Mouse (Mus musculus) limb, embryonic 10.5 days (tissue): ENCODE data around the gene Rfc5. TPM values are rescaled to one million over a fixed set of nuclear protein-coding genes. Genes with fewer than 3 reads are reported as not detected.

Experiments
- DNase-seq: peaks from one replicate; pipeline ENCODE4 v3.0.0-alpha.2; 2017; ENCODE audit warnings: low spot score
- H3K27ac ChIP-seq: fragments of 300-500 bp; sonication (generic); 2 replicates; pipeline ENCODE4 v1.5.1; 2016; ENCODE audit warnings: mild to moderate bottlenecking
- H3K27me3 ChIP-seq: fragments of 300-500 bp; sonication (generic); 2 replicates; pipeline ENCODE4 v1.6.1; 2016; ENCODE audit warnings: low read depth, mild to moderate bottlenecking; ENCODE audit not compliant: poor library complexity, severe bottlenecking
- H3K36me3 ChIP-seq: fragments of 300-500 bp; sonication (generic); 2 replicates; pipeline ENCODE4 v1.6.1; 2016; ENCODE audit warnings: mild to moderate bottlenecking, moderate library complexity
- H3K4me1 ChIP-seq: fragments of 300-500 bp; sonication (generic); 2 replicates; pipeline ENCODE4 v1.6.1; 2016
- H3K4me3 ChIP-seq: fragments of 300-500 bp; sonication (generic); 2 replicates; pipeline ENCODE4 v1.5.1; 2016; ENCODE audit warnings: mild to moderate bottlenecking, moderate library complexity
- H3K9me3 ChIP-seq: fragments of 300-500 bp; sonication (generic); replicated peaks from 2 replicates; pipeline ENCODE4 v1.6.1; 2016; ENCODE audit warnings: mild to moderate bottlenecking
- WGBS: fragments of 180-500 bp; shearing (Covaris S2); methylation state at CpG from one replicate; pipeline ENCODE4 v1.1.7; 2016; 5-methylcytosine and 5-hydroxymethylcytosine counted together
- polyA plus RNA-seq: library from polyadenylated mRNA; unstranded; fragments of >200 nt; fragmentation: Nextera tagmentation; extraction: Ambion mirVana; gene quantifications from 2 replicates; pipeline ENCODE4 v1.2.1, GENCODE M21; 2016

Rfc5 gene
- polyA plus RNA-seq, 1 experiment from 2014 or later = 159 TPM

- DNase-seq = no peak
- H3K4me3 ChIP-seq = no peak overlapping the region
- 85% methylated on average over 7 of the region's 7 CpGs for WGBS
Observed at GRCm38 (mm10) chr5:117330457-117330856, 58.4 kb downstream of the Rfc5 start.

More at GRCm38 (mm10) chr5:117330457-117330856, 58.4 kb downstream of the Rfc5 start:
- Histone ChIP-seq H3K4me1 (no peaks in the 10 kb centered on the region), H3K9me3 (no peaks in the 10 kb centered on the region), H3K27me3 (peaks cover 4% of the 10 kb centered on the region; the same call in 1 of the 2 replicates), H3K36me3 (peaks cover 5% of the 10 kb centered on the region; the same call in 1 of the 2 replicates), H3K27ac (no peak overlapping the region)

Other genes starting within 250 kb of the Rfc5 start
- 922 and 1,037 TPM in 2 replicates for gene Pebp1, start 101.4 kb downstream of the Rfc5 start, polyA plus RNA-seq
- gene Vsig10, start 70.0 kb downstream of the Rfc5 start, polyA plus RNA-seq = 3.1 and 4.4 TPM in 2 replicates
- gene Wsb2, start 31.7 kb downstream of the Rfc5 start, polyA plus RNA-seq = 37.2 and 41.7 TPM in 2 replicates
- gene Ksr2, start 25.0 kb upstream of the Rfc5 start, polyA plus RNA-seq = 0.01 TPM in 1 of 2 replicates, not detected in the other